Mouse (Mus musculus) liver, embryonic 15.5 days (tissue): Measurements from ENCODE around the gene Aqp7. TPM values are rescaled to one million over a fixed set of nuclear protein-coding genes. Genes with fewer than 3 reads are reported as not detected.

Experiments used
- ATAC-seq: fragments of 200-750 bp; cut with Nextera tagmentation; 2 replicates; pipeline ENCODE4 v1.8.0; 2017; ENCODE audit warnings: moderate number of reproducible peaks, mild to moderate bottlenecking, moderate library complexity; ENCODE audit not compliant: insufficient read depth
- H3K27ac ChIP-seq: fragments of 300-500 bp; sonication (generic); replicated peaks from 2 replicates; pipeline ENCODE4 v1.5.1; 2015; ENCODE audit warnings: mild to moderate bottlenecking, inconsistent platforms
- H3K27me3 ChIP-seq: fragments of 300-500 bp; sonication (generic); 2 replicates; pipeline ENCODE4 v1.6.1; 2015; ENCODE audit warnings: mild to moderate bottlenecking, inconsistent platforms
- H3K36me3 ChIP-seq: fragments of 300-500 bp; sonication (generic); replicated peaks from 2 replicates; pipeline ENCODE4 v1.6.1; 2015; ENCODE audit warnings: moderate library complexity, mild to moderate bottlenecking, inconsistent platforms
- H3K4me1 ChIP-seq: fragments of 300-500 bp; sonication (generic); replicated peaks from 2 replicates; pipeline ENCODE4 v1.6.1; 2015; ENCODE audit warnings: inconsistent platforms
- H3K4me2 ChIP-seq: fragments of 300-500 bp; sonication (generic); 2 replicates; pipeline ENCODE4 v1.6.1; 2015; ENCODE audit warnings: moderate library complexity, mild to moderate bottlenecking, inconsistent platforms
- H3K4me3 ChIP-seq: fragments of 300-500 bp; sonication (generic); replicated peaks from 2 replicates; pipeline ENCODE4 v1.5.1; 2015; ENCODE audit warnings: mild to moderate bottlenecking, inconsistent platforms
- H3K9ac ChIP-seq: fragments of 300-500 bp; sonication (generic); 2 replicates; pipeline ENCODE4 v1.6.1; 2015; ENCODE audit warnings: moderate library complexity, mild to moderate bottlenecking, inconsistent platforms
- H3K9me3 ChIP-seq: fragments of 300-500 bp; sonication (generic); replicated peaks from 2 replicates; pipeline ENCODE4 v1.6.1; 2016; ENCODE audit warnings: inconsistent platforms
- WGBS: fragments of 180-500 bp; shearing (Covaris S2); methylation state at CpG from one replicate; pipeline ENCODE4 v1.1.7; 2015; ENCODE audit warnings: mixed read lengths; ENCODE audit not compliant: insufficient replicate concordance; 5-methylcytosine and 5-hydroxymethylcytosine counted together
- polyA plus RNA-seq: library from polyadenylated mRNA; unstranded; fragments of >200 nt; fragmentation: Nextera tagmentation; extraction: Ambion mirVana; gene quantifications from 2 replicates; pipeline ENCODE4 v1.2.1, GENCODE M21; 2015

Aqp7 gene
- polyA plus RNA-seq, 1 experiment from 2014 or later, result 0.79 TPM

DNA sequence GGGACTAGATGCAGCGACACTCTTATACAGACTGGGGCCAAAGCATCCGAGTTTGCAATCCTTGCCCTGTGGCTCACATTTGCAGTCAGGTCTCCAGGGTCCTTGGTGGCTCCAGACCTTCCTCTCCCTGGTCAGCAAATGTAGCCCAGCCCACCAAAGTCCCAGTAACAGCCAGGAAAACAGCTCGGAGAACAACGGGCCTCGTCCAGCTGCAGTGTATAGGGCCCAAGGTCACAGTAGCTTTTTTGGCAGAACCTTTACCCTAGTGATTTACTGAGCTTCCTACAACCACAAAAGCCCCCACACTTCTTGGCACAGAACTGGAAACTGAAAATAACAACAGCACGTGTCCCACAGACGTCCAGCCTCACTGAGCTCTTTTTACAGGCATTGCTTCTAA, 7.0 kb downstream of the Aqp7 start:
- Histone ChIP-seq H3K36me3 (no peaks in the 10 kb centered on the region), H3K9ac (no peak overlapping the region), H3K4me3 (no peak overlapping the region), H3K4me1 (no peaks in the 10 kb centered on the region), H3K4me2 (no peak overlapping the region), H3K27ac (no peak overlapping the region), H3K27me3 (no peaks in the 10 kb centered on the region), H3K9me3 (no peaks in the 10 kb centered on the region)
- WGBS, result 58% methylated on average over 7 of the region's 7 CpGs
- ATAC-seq, result no peak

DNA sequence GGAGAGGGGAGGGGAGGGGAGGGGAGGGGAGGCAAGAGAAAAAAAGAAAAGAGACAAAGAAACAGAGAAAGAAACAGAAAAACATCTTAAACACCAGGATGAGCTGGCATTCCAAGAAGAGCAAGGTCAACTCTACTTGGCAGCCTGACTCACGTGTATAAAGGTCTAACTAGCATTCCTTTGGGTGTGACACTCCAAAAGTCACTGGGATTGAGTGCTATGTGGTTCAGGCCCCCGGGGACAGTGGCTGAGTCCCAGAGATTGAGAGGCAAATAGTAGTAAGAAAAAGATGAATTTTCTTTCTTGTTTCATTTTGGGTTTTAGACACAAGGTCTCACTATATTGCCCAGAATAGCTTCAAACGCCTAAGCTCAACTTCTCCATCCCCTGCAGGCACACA, 10.0 kb downstream of the Aqp7 start:
- WGBS, result 49% methylated on average over 3 of the region's 3 CpGs
- no peak overlapping the region for H3K4me2 ChIP-seq

DNA sequence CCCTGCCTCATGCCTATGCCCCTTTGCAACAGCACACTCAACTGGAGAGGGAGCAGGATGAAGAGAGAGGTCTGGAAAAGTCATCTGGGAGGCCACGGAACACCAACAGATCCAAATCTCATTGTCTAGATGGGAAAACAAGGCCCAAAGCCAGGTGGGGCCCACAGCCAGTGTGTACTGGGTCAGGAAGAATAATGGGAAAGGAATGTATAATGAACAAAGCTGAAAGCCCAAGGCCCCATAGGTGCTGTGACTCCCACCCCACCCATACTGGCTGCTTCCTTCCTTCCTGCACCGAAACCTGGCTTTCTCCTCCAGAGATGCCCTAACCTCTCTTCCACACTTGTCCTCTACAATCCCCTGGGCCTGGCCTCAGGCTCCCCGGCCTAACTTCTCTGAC, 16.7 kb downstream of the Aqp7 start:
- Histone ChIP-seq H3K9me3 (no peaks in the 10 kb centered on the region), H3K27me3 (no peaks in the 10 kb centered on the region), H3K27ac (no peak overlapping the region), H3K36me3 (no peaks in the 10 kb centered on the region; the same call in 1 of the 2 replicates), H3K9ac (no peak overlapping the region), H3K4me3 (no peak overlapping the region), H3K4me2 (no peak overlapping the region), H3K4me1 (peaks cover 17% of the 10 kb centered on the region)
- WGBS, result 61% methylated on average over 3 of the region's 3 CpGs
- ATAC-seq, result no peak

More for the DNA sequence above, 10.0 kb downstream of the Aqp7 start:
- Histone ChIP-seq H3K4me1 (no peaks in the 10 kb centered on the region), H3K27ac (no peak overlapping the region), H3K27me3 (no peaks in the 10 kb centered on the region), H3K9me3 (no peaks in the 10 kb centered on the region), H3K9ac (no peak overlapping the region), H3K4me3 (no peak overlapping the region), H3K36me3 (no peaks in the 10 kb centered on the region)
- ATAC-seq, result no peak

DNA sequence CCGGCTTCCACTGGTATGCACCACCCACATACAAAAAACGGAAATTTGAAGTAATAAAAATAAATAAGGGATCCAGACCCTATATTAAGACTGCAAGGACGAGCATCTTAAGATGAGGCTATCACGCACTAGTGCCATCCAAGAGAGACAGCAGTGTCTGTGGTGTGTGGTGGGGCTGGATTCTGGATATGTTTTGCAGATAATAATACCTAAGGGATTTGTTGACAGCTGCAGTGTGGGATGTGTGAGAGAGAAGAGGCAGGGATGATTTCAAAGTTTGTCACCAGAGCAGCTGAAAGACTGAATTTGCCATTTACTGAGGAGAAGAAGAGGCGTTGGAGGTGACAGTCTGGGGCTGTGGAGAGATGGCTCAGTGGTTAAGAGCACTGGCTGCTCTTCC, 18.6 kb downstream of the Aqp7 start:
- H3K27ac ChIP-seq, result no peak overlapping the region
- no peak overlapping the region for H3K9ac ChIP-seq
- H3K9me3 ChIP-seq, result no peaks in the 10 kb centered on the region
- WGBS, result 76% methylated on average over 5 of the region's 5 CpGs
- no peak for ATAC-seq
- H3K4me1 ChIP-seq, result peaks cover 27% of the 10 kb centered on the region
- H3K4me3 ChIP-seq, result no peak overlapping the region
- H3K4me2 ChIP-seq, result no peak overlapping the region
- H3K27me3 ChIP-seq, result no peaks in the 10 kb centered on the region
- peaks cover 15% of the 10 kb centered on the region; the same call in 1 of the 2 replicates for H3K36me3 ChIP-seq

DNA sequence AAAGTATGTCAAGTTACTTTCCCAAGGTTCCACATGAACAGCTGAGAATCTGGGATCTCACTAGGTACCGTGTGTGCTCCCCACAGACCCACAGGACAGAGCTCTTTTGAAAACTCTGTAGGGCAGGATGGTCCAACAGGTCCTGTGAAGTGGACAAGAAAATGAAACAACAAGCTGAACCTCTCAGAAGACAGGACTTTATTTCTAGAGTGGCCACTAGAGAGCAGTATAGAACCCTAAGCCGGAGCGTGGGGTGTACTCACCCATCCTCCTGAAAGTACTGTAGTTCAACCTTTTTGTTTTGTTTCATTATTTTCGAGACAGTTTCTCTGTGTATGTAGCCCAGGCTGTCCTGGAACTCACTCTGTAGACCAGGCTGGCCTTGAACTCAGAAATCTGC, 19.7 kb downstream of the Aqp7 start:
- Histone ChIP-seq H3K27me3 (no peaks in the 10 kb centered on the region), H3K9ac (no peak overlapping the region), H3K9me3 (no peaks in the 10 kb centered on the region), H3K36me3 (peaks cover 26% of the 10 kb centered on the region), H3K4me2 (no peak overlapping the region), H3K4me1 (peaks cover 27% of the 10 kb centered on the region), H3K4me3 (no peak overlapping the region), H3K27ac (no peak overlapping the region)
- WGBS, result 53% methylated on average over 4 of the region's 4 CpGs
- ATAC-seq, result no peak

DNA sequence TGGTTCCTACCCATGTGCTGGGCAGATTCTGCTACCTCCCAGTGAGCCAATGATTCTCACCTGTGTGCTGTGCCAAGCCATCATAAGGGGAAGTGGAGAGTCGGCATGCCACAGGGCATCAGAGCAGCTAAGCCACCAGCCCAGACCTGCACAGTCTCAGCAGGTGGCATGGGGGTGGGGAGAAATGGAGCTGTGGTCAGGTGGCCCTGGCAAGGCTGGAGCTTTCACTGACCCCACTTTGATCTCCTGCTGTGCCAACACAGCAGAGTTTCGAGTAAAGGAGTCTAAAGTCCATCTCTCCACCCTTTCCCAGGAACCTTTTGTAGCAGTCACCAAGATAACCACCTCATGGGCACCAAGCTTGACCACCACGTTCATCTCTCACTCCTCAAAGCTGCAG, 20.1 kb downstream of the Aqp7 start:
- H3K4me3 ChIP-seq, result no peak overlapping the region
- H3K27ac ChIP-seq, result no peak overlapping the region
- WGBS, result 67% methylated on average over 3 of the region's 3 CpGs
- peaks cover 30% of the 10 kb centered on the region for H3K36me3 ChIP-seq
- H3K4me2 ChIP-seq, result no peak overlapping the region
- no peaks in the 10 kb centered on the region for H3K27me3 ChIP-seq
- peaks cover 27% of the 10 kb centered on the region for H3K4me1 ChIP-seq
- H3K9me3 ChIP-seq, result no peaks in the 10 kb centered on the region
- no peak overlapping the region for H3K9ac ChIP-seq
- no peak for ATAC-seq

DNA sequence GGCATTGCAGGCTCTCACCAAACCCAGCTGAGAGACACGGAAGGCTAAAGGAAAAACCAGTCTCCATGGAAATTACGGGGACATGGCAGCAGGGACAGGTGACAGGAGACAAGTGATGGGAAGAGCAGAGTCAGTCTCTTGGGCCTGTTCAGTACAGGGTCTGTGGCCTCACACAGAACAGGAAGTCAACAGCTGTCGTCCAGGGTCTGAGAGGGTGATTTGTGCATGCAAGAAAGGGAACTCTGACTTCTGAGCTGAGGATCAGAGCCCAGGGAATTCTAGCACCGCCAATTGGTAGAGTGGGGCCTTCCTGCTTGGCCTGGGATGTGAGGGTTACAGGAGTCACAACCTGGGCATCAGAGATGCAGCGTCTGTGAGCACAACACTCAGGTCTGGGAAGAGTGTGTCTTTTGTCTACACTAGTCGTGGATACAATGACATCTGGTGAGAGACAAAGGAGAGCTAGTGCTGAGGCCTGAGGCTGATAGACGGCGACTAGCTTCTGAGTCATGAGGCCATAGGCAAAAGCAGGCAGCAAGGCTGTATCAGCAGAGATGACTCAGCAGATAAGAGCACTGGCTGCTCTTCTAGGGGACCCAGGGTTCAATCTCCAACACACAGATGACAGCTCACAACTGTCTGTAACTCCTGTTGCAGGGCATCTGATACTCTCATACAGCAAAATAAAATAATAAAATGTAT, 21.7 kb downstream of the Aqp7 start:
- Histone ChIP-seq H3K27me3 (no peaks in the 10 kb centered on the region), H3K9me3 (no peaks in the 10 kb centered on the region), H3K27ac (peak overlapping the region; percentile 64), H3K4me3 (no peak overlapping the region), H3K36me3 (peaks cover 42% of the 10 kb centered on the region), H3K9ac (no peak overlapping the region), H3K4me1 (peaks cover 32% of the 10 kb centered on the region), H3K4me2 (peak overlapping the region; percentile 1; the same call in 1 of the 2 replicates)
- 28% methylated on average over 8 of the region's 8 CpGs for WGBS
- ATAC-seq, result peak; percentile 72

DNA sequence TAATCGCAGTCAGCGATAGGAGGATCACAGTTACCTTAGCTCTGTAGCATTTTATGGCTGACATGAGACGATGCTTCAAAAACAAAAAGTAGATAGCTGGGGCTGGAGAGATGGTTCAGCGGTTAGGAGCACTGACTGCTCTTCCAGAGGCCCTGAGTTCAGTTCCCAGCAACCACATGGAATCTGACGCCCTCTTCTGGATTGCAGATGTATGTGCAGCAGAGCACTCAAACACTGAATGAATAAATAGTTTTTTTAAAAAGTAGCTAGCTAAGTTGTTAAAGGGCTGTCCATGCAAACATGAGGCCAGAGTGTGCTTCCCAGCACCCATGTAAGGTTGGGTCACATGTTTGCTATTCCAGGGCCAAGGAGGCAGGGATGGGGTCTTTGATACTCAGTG, 26.8 kb downstream of the Aqp7 start:
- ATAC-seq, result no peak
- Histone ChIP-seq H3K36me3 (peaks cover 82% of the 10 kb centered on the region), H3K27me3 (no peaks in the 10 kb centered on the region), H3K9ac (no peak overlapping the region), H3K4me2 (no peak overlapping the region), H3K9me3 (no peaks in the 10 kb centered on the region), H3K27ac (no peak overlapping the region), H3K4me1 (peaks cover 14% of the 10 kb centered on the region), H3K4me3 (no peak overlapping the region)
- 81% methylated on average over 5 of the region's 5 CpGs for WGBS

DNA sequence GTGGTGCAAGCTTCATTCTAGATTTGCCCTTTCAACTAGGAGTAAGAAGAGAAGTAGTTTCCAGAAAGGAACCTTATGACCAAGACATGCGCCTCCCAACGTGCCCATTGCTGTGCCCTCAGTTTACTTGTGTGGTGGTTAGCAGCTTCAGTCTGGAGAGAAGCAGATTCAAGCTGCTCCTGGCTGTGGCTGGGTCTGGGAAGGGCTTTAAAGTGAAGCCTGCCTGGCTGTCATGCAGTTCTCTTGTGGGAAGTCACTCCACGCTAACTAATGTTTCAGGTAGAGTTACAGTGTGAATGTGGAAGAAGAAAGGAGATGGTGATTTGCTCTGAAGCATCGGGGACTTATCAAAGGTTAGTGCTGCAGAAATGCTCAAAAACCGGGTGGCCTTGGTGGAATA, 32.1 kb downstream of the Aqp7 start:
- Histone ChIP-seq H3K36me3 (peaks cover 79% of the 10 kb centered on the region), H3K4me3 (no peak overlapping the region)
- ATAC-seq, result no peak

DNA sequence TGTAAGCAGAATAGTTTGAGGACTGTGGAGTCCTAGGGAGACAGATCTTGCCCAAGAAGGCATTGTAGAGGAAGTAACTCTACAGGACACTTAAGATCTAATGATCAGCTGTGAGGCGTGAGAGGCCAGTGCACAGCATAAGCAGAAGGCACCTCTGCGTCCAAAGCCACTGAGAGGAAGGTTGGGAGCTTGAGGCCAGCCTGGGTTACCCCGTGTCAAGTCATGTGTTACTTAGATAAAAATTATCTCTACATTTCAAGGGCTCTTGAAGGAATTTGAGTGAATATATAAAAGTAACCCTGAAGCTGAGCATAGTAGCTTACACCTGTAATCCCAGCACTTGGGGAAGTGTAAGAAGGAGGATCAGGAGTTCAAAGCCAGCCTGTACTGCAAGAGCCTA, 34.6 kb downstream of the Aqp7 start:
- Histone ChIP-seq H3K4me2 (0 out of 2 replicates have a peak overlapping the region, but pooled peaks have one; percentile 11), H3K27ac (peak overlapping the region; percentile 51; the same call in 1 of the 2 replicates), H3K4me1 (peaks cover 21% of the 10 kb centered on the region), H3K27me3 (no peaks in the 10 kb centered on the region), H3K9me3 (no peaks in the 10 kb centered on the region), H3K9ac (no peak overlapping the region), H3K36me3 (peaks cover 82% of the 10 kb centered on the region), H3K4me3 (no peak overlapping the region)
- 29% methylated on average over 3 of the region's 3 CpGs for WGBS
- peak; percentile 77 for ATAC-seq

More for the DNA sequence above, 32.1 kb downstream of the Aqp7 start:
- Histone ChIP-seq H3K4me1 (peaks cover 21% of the 10 kb centered on the region), H3K4me2 (no peak overlapping the region), H3K27me3 (no peaks in the 10 kb centered on the region), H3K9ac (no peak overlapping the region), H3K9me3 (no peaks in the 10 kb centered on the region), H3K27ac (no peak overlapping the region)
- 82% methylated on average over 5 of the region's 5 CpGs for WGBS

DNA sequence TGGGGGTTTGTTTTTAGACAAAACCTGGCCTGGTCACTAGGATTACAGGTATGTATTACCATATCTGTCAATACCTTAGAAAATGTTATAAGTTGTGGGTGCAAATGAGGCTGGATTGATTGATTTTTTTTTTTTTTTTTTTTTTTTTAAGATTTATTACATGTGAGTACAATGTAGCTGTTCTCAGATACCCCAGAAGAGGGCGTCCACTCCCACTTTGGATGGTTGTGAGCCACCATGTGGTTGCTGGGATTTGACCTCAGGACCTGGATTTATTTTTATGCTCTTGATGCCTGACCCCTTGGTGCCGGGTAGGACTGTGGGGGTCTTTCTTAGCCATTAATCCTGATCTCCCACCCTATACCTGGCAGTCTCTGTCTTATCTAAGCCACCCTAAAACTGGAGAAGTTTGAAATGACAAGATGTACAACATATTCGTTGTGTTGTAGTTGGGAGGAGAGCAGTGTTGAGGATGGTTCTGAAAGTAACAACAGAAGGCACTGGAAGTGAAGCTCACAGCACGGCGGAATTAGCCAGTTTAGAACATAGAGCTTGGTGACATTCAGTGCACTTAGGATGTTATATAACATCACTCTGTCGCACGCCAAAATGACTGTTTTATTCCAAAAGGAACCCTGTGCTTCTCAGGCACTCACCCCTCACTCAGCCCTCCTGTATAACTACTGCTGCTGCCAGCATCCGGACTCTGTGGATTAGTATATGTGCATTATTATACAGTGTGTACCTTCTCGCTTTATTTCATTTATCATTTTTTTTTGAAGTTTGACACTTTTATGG, 46.9 kb downstream of the Aqp7 start:
- WGBS, result 83% methylated on average over 9 of the region's 9 CpGs
- H3K27ac ChIP-seq, result no peak overlapping the region
- H3K9me3 ChIP-seq, result no peaks in the 10 kb centered on the region
- no peaks in the 10 kb centered on the region for H3K27me3 ChIP-seq
- no peak for ATAC-seq
- peaks cover 92% of the 10 kb centered on the region for H3K36me3 ChIP-seq
- H3K4me3 ChIP-seq, result no peak overlapping the region
- H3K9ac ChIP-seq, result no peak overlapping the region
- H3K4me1 ChIP-seq, result peaks cover 25% of the 10 kb centered on the region
- H3K4me2 ChIP-seq, result no peak overlapping the region
